Mouse (Mus musculus) spleen, adult 2 months (tissue): ENCODE measurements around the gene Wif1.

Source experiments
- CTCF ChIP-seq: fragments of 200-500 bp; IDR thresholded peaks from 2 replicates; pipeline ENCODE4 v1.5.1; 2011; ENCODE audit warnings: mild to moderate bottlenecking, inconsistent platforms; ENCODE audit not compliant: insufficient read depth, insufficient read length, insufficient replicate concordance; ENCODE audit errors: extremely low read depth
- POLR2A ChIP-seq: fragments of 200-500 bp; IDR thresholded peaks from 2 replicates; pipeline ENCODE4 v1.6.1; 2011; ENCODE audit warnings: low read depth, low read length, inconsistent platforms

DNA sequence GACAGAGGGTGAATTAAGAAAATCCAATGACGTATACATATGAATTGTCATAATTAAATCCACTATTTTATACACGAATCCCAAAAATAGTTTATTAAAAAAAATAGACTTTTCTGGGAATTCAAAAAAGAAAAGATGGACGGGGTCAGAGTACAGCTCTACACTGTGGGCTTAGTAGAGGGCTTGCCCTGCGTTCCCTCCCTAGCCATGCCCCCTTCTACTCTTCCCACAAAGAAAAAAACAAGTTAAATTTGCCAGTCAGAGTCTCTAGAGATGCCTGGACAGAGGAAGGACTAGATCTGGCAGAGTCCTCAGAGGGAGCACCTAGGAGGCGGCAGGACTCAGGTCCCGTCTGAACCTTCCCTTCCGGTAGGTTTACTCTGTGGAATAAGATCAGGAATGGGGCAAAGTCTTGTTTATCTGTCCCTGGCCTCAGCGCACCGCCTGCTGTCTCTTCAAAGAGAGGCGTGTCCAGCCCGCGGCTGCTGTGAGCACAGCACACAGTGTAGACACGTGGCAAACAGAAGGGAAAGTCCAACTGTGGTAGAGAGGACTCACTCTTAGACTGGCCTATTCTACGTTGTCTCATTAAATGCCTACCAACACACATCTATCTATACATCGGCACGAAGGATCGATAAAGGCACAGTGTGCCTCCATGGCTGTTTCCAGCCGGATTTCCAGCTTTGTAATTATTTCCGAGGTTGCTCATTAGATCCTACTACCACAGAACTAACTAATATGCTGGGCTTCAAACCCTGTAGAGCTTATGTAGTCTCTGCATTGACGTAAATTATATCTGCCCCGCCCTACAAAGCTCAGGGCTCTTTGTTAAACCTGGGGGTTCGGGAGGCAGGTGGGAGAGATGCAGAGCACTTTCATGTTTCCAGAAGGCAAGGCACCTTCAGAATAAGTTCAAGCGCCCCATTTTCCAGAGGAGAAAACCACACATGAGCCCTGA lies 25.6 kb downstream of the Wif1 start:
- TF ChIP-seq CTCF (no peak), POLR2A (no peak)
